In the genomic region with DNA sequence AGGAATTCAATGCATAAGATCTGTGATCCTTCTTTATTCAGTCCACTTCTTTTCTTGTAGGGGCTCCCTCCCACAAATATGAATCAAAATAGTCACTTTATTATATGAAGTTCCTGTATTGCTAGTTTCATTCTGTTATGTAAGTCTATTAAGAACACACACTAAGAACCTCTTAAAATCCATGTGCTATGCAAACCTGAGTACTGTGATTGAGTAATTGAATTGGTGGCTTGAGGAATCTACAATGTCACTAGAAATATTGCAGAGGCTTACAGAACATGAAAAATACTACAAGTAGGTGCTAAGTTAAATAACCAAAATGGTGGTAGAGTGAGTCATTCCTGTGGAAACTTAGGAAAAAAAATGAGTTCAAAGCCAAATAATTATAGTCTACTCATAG, we compare ENCODE assay signal across 26 mouse cellular contexts. TPM values are rescaled to one million over a fixed set of nuclear protein-coding genes. Genes with fewer than 3 reads are reported as not detected.
"Had no signal": no experiment of that assay in that cellular context is flagged by ENCODE, and none has a peak within 500 bp of the region (broad histone marks: within the 10 kb centered on the region; RNA-seq: fewer than 3 reads in every experiment).

No protein-coding gene starts in this region.

- H3K4me1 ChIP-seq: heart, embryonic 10.5 days; heart, embryonic 12.5 days; hindbrain, embryonic 10.5 days; hindbrain, embryonic 12.5 days; intestine, embryonic 15.5 days; limb, embryonic 13.5 days; limb, embryonic 15.5 days had no signal

- H3K4me3 ChIP-seq: heart, embryonic 10.5 days; heart, embryonic 12.5 days; hindbrain, embryonic 10.5 days; hindbrain, embryonic 12.5 days; intestine, embryonic 15.5 days; limb, embryonic 13.5 days; limb, embryonic 15.5 days had no signal

- ATAC-seq: hindbrain, embryonic 16.5 days; inflammation-experienced regulatory T-cells, adult 6 months; intestine, embryonic 15.5 days; intestine, postnatal 0 days had no signal

- H3K27me3 ChIP-seq: heart, embryonic 12.5 days; hindbrain, embryonic 12.5 days; intestine, embryonic 15.5 days; limb, embryonic 13.5 days; limb, embryonic 15.5 days had no signal

- DNase-seq: gastrocnemius, postnatal 14 days; gastrocnemius, postnatal 36 days; heart, adult 18-20 months; heart, postnatal 10 days; heart, postnatal 4 days; kidney, adult 18-20 months; kidney, adult 8-10 months; kidney, postnatal 10 days; kidney, postnatal 25 days; kidney, postnatal 4 days; layer of hippocampus, adult 9-11 months; layer of hippocampus, postnatal 36 days; left cerebral cortex, postnatal 4 days had no signal

- H3K4me2 ChIP-seq: heart, embryonic 12.5 days; hindbrain, embryonic 12.5 days; hindbrain, embryonic 14.5 days; intestine, embryonic 15.5 days; limb, embryonic 13.5 days; limb, embryonic 15.5 days had no signal

- H3K9ac ChIP-seq: heart, embryonic 12.5 days; hindbrain, embryonic 12.5 days; hindbrain, embryonic 14.5 days; intestine, embryonic 15.5 days; limb, embryonic 13.5 days; limb, embryonic 15.5 days had no signal

- H3K9me3 ChIP-seq: heart, embryonic 10.5 days; heart, embryonic 12.5 days; hindbrain, embryonic 10.5 days; hindbrain, embryonic 12.5 days; intestine, embryonic 15.5 days; limb, embryonic 13.5 days; limb, embryonic 15.5 days had no signal

- H3K27ac ChIP-seq: heart, embryonic 10.5 days; hindbrain, embryonic 10.5 days; hindbrain, embryonic 12.5 days; hindbrain, embryonic 14.5 days; intestine, embryonic 15.5 days; limb, embryonic 13.5 days; limb, embryonic 15.5 days had no signal

- H3K36me3 ChIP-seq: heart, embryonic 10.5 days; heart, embryonic 12.5 days; hindbrain, embryonic 10.5 days; hindbrain, embryonic 12.5 days; intestine, embryonic 15.5 days; limb, embryonic 13.5 days; limb, embryonic 15.5 days had no signal

RNA-seq across cellular contexts. Expression of a gene that starts 10.2 kb away (rescaled TPM):
- total RNA-seq: gastrocnemius, adult 18-20 months; gastrocnemius, adult 8-10 months had no signal
- polyA plus RNA-seq: inflammation-experienced regulatory T-cells, adult 6 months had no signal
